Mouse (Mus musculus) E14TG2a.4 (cell line): ENCODE measurements around the gene Gm42372.

Experiments used
- H3K27me3 ChIP-seq: 2 replicates; pipeline ENCODE4 v1.6.1; 2014; ENCODE audit warnings: low read length, control low read depth; ENCODE audit not compliant: insufficient read depth
- H3K36me3 ChIP-seq: 2 replicates; pipeline ENCODE4 v1.6.1; 2014; ENCODE audit warnings: low read length, control low read depth; ENCODE audit not compliant: insufficient read depth
- H3K4me1 ChIP-seq: replicated peaks from 2 replicates; pipeline ENCODE4 v1.6.1; 2014; ENCODE audit warnings: low read depth, low read length, control low read depth
- H3K4me3 ChIP-seq: replicated peaks from 2 replicates; pipeline ENCODE4 v1.5.1; 2014; ENCODE audit warnings: mild to moderate bottlenecking, low read length
- H3K9me3 ChIP-seq: 2 replicates; pipeline ENCODE4 v1.6.1; 2014; ENCODE audit warnings: low read length, control low read depth
- CTCF ChIP-seq: conservative IDR thresholded peaks from 2 replicates; pipeline ENCODE4 v1.5.1; 2014; ENCODE audit warnings: low read length
- NANOG ChIP-seq: IDR thresholded peaks from 2 replicates; pipeline ENCODE4 v1.6.1; 2014; ENCODE audit warnings: borderline replicate concordance, low read length, mixed read lengths
- POU5F1 ChIP-seq: IDR thresholded peaks from 2 replicates; pipeline ENCODE4 v1.6.1; 2014; ENCODE audit warnings: low read length, borderline replicate concordance

Gm42372 gene

DNA sequence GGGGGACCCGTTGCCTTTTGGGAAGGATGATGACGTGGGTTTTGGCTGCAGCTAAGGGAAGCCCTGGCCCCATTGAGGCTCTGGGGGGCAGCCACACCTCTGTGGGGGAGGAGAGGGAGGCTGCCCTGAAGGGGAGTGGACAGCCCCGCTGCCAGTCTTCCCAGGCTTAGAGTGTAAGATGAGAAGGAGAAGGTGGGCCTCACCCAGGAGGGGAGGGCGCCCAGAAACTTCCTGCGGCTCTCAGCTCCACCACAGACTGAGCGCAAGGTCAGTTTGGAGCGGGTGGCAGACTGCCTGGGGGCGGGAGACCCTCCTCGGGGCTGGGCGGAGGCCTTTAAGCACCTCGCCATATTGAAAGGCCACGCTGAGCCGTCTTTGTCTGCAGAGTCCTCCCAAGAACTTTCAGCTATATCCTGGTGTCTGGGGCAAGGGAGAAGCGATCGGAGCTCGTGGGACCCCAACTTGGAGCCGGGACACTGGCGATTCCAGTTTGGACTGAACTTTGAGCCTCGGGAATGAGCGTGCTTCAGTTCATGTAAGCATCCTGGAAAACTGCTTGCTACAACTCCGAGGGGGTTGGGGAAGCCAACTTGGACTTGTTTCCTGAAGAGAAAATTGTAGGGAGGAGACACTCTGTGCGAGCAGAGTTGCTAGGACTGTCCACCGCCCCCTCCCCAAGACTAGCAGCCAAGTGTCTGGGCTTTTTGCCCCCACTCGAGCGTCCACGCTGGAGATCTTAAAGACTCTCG is 10.9 kb downstream of the Gm42372 start:
- H3K27me3 ChIP-seq, result peaks cover 22% of the 10 kb centered on the region
- TF ChIP-seq CTCF (no peak), POU5F1 (no peak), NANOG (no peak)
- no peaks in the 10 kb centered on the region for H3K9me3 ChIP-seq
- peaks cover 59% of the 10 kb centered on the region for H3K4me1 ChIP-seq
- H3K36me3 ChIP-seq, result peaks cover 26% of the 10 kb centered on the region
- H3K4me3 ChIP-seq, result peak overlapping the region; percentile 81

DNA sequence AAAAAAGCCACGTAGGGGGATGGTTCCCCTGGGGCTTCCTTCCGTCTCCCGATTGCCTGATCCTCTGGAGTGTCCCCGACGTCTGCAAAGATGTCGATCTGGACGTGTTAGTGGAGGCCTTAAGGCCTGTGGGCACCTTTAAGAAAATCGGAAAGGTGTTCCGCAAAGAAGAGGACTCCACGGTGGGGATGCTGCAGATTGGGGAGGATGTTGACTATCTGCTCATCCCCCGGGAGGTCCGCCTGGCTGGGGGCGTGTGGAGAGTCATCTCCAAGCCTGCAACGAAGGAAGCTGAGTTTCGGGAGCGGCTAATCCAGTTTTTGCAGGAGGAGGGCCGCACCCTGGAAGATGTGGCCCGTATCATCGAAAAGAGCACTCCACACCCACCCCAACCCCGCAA is 11.5 kb downstream of the Gm42372 start:
- Histone ChIP-seq H3K27me3 (peaks cover 22% of the 10 kb centered on the region), H3K4me3 (peak overlapping the region; percentile 81), H3K36me3 (peaks cover 26% of the 10 kb centered on the region), H3K9me3 (no peaks in the 10 kb centered on the region), H3K4me1 (peaks cover 57% of the 10 kb centered on the region)
- TF ChIP-seq CTCF, result no peak
- no peak for TF ChIP-seq POU5F1
- no peak for TF ChIP-seq NANOG

DNA sequence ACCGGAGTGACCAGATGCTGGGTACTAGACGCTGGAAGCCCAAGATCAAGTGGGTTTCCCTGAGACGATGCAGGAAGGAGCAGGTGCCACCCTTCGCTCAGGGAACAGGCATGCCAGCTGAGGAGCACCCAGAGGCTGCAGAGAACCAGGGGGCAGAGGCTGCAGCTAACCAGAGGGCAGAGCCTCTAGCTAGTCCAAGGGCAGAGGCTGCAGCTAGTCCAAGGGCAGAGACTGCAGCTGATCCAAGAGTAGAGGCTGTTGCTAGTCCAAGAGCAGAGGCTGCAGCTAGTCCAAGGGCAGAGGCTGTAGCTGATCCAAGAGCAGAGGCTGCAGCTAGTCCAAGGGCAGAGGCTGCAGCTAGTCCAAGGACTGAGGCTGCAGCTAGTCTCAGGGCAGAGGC is 12.5 kb downstream of the Gm42372 start:
- H3K27me3 ChIP-seq, result peaks cover 22% of the 10 kb centered on the region
- no peak for TF ChIP-seq POU5F1
- no peak for TF ChIP-seq NANOG
- TF ChIP-seq CTCF, result no peak
- no peaks in the 10 kb centered on the region for H3K9me3 ChIP-seq
- H3K36me3 ChIP-seq, result peaks cover 26% of the 10 kb centered on the region
- H3K4me1 ChIP-seq, result peaks cover 50% of the 10 kb centered on the region
- peak overlapping the region; percentile 81; the same call in 1 of the 2 replicates for H3K4me3 ChIP-seq

DNA sequence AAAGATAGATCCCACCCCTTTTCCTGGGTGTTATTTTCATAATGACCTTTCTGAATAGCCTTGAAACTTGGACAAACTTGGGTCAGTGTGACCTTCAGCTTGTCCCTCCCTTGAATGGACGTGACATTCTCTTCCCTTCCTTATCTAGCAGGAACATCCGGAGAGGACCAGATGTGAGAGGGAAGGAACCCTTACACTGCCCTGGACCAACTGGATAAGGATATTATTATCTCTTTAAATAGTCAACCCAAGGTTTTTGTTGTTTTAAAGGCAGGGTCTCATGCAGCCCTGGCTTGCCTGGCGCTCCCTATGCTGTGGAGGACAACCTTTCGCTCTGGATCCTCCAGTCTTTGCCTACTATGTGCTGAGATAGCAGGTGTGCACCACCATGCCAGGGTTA is 16.3 kb downstream of the Gm42372 start:
- H3K9me3 ChIP-seq, result peaks cover 5% of the 10 kb centered on the region; the same call in 1 of the 2 replicates
- peaks cover 40% of the 10 kb centered on the region for H3K4me1 ChIP-seq
- H3K4me3 ChIP-seq, result no peak overlapping the region
- peaks cover 19% of the 10 kb centered on the region for H3K27me3 ChIP-seq
- TF ChIP-seq CTCF (no peak), NANOG (no peak), POU5F1 (no peak)
- H3K36me3 ChIP-seq, result peaks cover 38% of the 10 kb centered on the region

DNA sequence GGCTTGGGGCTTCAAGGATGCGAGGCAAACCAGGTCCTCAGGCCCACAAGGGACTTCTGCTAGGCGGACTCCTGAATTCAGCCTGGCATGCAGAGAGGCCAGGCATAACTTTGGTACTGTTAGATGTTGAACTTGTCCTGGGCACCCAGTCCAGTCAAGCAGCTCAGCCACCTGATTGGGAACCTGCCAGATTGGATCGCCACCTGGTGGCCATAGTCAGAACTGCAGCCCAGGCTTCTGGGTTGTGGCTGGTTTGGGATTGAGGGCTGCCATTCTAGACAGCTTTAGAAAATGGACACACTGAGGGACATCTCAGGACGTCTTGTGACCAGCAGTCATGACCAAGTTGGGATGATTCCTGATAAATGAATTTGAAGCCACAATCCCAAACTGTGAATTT is 16.8 kb downstream of the Gm42372 start:
- Histone ChIP-seq H3K27me3 (peaks cover 15% of the 10 kb centered on the region), H3K9me3 (peaks cover 5% of the 10 kb centered on the region; the same call in 1 of the 2 replicates), H3K36me3 (peaks cover 42% of the 10 kb centered on the region), H3K4me1 (peaks cover 40% of the 10 kb centered on the region), H3K4me3 (no peak overlapping the region)
- TF ChIP-seq CTCF (peak; percentile 100), NANOG (no peak)

DNA sequence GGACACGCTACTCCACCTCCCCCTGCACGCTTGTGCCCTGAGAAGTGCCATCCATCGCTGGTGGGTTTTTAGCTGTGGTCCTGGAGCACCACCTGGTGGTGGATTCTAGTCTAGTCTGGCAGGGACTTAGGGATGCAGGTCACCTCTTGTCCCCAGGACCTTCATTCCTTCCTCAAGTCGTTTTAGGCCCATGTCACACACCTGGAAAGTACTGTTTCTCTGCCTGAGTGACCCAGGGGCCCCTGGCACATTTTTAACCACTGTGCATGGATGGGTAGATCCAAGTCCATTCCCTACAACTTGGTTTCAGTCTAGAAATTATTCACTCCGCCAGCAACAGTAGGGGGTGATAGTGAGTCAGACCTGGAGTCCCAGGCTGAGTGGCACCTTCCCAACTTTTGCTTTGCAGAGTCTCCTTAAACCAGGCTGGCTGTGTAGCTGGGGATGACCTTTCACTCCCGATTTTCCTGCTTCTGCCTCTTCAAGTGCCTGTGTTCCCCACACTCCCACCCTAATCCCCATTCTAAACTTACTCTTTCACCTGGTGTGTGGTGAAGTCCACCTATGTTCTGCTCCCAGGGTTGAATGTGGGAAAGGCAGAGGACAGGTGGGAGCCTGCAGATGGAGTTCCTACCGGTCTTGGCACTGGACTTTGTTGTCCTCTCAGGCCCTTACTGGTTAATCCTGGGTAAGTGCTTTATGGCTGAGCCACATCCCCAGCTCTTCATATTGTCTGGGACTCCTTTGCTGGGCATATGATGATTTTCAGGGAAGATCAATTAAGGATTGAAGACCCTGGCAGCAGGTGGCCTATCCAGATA is 19.7 kb downstream of the Gm42372 start:
- H3K9me3 ChIP-seq, result peaks cover 5% of the 10 kb centered on the region; the same call in 1 of the 2 replicates
- H3K36me3 ChIP-seq, result peaks cover 50% of the 10 kb centered on the region

DNA sequence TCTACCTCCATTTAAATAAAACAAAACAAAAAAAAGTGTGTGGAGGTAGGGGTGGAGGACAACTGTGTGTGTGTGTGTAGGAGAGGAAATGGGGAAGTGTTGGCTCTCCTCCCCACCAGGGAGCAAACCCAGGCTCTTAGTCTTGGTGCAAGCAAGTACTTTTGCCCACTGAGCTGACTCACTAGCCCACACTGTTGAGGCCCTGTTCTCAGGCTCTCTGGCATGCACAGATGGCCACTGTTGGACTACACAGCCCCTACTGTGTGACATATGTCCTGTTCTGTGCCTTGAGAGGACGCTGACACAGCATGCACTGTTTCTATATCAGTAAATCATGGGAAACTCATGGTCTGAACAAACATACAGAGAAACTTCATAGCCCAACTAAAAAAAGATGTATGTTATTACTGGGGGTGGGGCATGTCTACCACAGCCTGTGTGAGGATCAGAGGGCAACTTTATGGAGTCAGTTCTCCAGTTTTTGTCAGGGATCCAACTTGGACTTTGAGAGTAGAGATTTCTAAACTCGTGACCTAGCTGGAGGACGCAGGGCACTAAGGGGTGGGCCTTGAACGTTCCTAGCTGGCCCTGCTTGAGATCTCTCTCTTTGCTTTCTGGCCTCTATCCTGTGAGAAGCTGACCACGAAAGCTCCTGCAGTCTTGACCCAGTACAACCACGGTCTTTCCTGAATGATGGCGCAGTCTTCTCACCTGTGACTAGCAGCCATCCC is 20.5 kb downstream of the Gm42372 start:
- peaks cover 5% of the 10 kb centered on the region; the same call in 1 of the 2 replicates for H3K9me3 ChIP-seq
- H3K4me3 ChIP-seq, result no peak overlapping the region
- H3K36me3 ChIP-seq, result peaks cover 54% of the 10 kb centered on the region
- H3K27me3 ChIP-seq, result no peaks in the 10 kb centered on the region
- TF ChIP-seq POU5F1, result no peak
- TF ChIP-seq CTCF, result no peak
- TF ChIP-seq NANOG, result no peak
- H3K4me1 ChIP-seq, result peaks cover 38% of the 10 kb centered on the region

More for the DNA sequence above, 19.7 kb downstream of the Gm42372 start:
- Histone ChIP-seq H3K4me3 (no peak overlapping the region), H3K27me3 (no peaks in the 10 kb centered on the region), H3K4me1 (peaks cover 38% of the 10 kb centered on the region)
- TF ChIP-seq POU5F1 (no peak), CTCF (no peak; the same call in none of the 2 replicates), NANOG (peak; percentile 45; the same call in 1 of the 2 replicates)

DNA sequence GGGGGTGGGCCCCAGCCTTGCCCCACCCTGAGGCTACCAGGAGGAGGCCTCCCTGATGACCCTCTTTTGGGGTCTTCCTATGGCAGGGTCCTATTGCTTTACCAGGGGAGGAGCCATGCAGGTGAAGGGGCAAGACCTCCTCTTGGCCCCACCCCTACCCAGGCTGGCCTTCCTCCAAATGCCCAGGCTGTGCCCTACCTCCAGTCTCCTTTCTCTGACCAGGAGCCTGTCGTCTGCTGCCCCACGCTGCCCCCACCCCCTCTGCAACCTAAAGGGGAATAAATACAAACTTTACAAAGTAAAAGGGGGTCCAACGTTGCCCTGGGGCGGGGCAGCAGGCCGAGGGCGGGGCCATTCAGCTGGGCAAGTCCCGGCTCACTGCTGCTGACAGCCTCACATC is 21.8 kb downstream of the Gm42372 start:
- H3K4me3 ChIP-seq, result no peak overlapping the region
- peaks cover 67% of the 10 kb centered on the region for H3K36me3 ChIP-seq
- no peak for TF ChIP-seq CTCF
- TF ChIP-seq POU5F1, result no peak
- TF ChIP-seq NANOG, result no peak
- no peaks in the 10 kb centered on the region for H3K27me3 ChIP-seq
- peaks cover 5% of the 10 kb centered on the region; the same call in 1 of the 2 replicates for H3K9me3 ChIP-seq
- H3K4me1 ChIP-seq, result peaks cover 38% of the 10 kb centered on the region
